Mouse (Mus musculus) left cerebral cortex, adult 2 months (tissue): ENCODE data around the gene Ikzf5. TPM values are rescaled to one million over a fixed set of nuclear protein-coding genes. Genes with fewer than 3 reads are reported as not detected.
"Not testable (repeated sequence)": the region's sequence is repeated elsewhere in the genome, so short reads cannot be mapped to it uniquely, and the experiment has no call there.

Source experiments
- DNase-seq, 2 experiments: peaks; one replicate each; pipeline ENCODE4 v3.0.0; 2021 to 2022; ENCODE audit warnings: low spot score in 2 of 2, mixed read lengths in 1 of 2; ENCODE audit errors: extremely low spot score in 1 of 2
- H3K27ac ChIP-seq: fragments of 200-600 bp; 2 replicates; pipeline ENCODE4 v1.8.1; 2022
- H3K4me3 ChIP-seq: fragments of 200-600 bp; 2 replicates; pipeline ENCODE4 v1.8.1; 2022
- CTCF ChIP-seq: fragments of 200-600 bp; IDR thresholded peaks from 2 replicates; pipeline ENCODE4 v1.8.1; 2022; ENCODE audit warnings: antibody characterized with exemption, mild to moderate bottlenecking, moderate library complexity
- intact Hi-C: fragments of 180-260 bp; cut with DNase I; formaldehyde crosslinking; loops from one replicate; pipeline ENCODE4 v1.15.1; 2025
- total RNA-seq, 2 experiments: library from RNA; stranded (reverse); gene quantifications; 2 replicates each; pipeline ENCODE4 v1.2.3; 2021

Ikzf5 gene
- total RNA-seq, 2 experiments from 2014 or later = 49.3 to 49.5 TPM

DNA sequence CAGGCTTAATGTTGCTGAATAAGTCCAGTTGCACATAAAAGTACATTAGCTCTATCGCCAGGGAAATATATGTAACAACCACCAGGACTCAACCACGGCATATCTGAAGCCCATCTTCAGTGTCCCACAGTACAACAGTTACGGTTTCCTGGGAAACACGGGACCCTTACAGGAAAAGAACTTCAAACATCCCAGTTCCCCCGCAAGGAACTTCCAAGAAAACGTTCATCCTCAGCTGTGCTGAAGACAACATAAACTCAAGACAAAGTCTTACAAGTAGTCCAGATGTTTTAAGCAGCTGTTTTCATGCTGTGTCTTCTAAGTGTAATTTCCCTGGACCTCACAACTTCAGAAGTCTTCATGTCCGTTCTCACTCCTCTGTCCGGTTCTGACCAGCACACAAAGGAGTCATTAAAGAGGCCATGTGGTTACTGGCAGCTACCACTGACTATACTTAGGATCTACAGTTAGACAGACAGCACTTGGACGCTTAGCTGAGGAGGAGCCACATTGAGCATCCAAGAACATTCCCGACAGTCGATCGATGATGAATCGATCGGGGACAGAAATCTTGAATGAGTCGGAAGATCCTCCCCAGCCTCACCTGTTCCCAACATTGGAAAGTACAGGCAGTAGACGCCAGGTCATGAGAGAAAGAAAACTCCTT lies 867 bp downstream of the Ikzf5 start:
- intact Hi-C loops = no loop called here
- H3K27ac ChIP-seq = peak overlapping the region; percentile 86
- TF ChIP-seq CTCF = no peak; the same call in 1 of the 2 replicates
- no peak for DNase-seq
- H3K4me3 ChIP-seq = peak overlapping the region; percentile 94

DNA sequence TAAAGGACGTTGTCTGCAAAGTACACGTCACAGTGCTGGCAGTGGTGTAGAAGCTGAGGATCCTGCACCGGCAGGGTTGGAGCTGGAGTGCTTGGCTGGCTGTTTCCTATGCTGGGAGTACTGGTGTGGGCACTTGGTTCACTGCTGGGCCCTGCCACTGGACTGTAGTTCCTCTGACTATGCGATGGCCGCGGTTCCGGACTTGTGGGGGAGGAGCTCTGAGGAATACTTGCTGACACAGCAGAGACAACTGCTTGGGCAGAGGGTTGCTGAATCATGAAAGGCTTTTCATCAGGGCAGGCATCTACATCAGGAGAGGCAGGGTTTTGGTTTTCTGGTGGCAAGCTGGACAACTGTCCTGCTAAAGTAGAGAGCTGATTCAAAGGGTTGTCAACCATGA lies 18.6 kb downstream of the Ikzf5 start:
- intact Hi-C loops, H3K4me3 ChIP-seq, H3K27ac ChIP-seq, DNase-seq: not testable (repeated sequence)

DNA sequence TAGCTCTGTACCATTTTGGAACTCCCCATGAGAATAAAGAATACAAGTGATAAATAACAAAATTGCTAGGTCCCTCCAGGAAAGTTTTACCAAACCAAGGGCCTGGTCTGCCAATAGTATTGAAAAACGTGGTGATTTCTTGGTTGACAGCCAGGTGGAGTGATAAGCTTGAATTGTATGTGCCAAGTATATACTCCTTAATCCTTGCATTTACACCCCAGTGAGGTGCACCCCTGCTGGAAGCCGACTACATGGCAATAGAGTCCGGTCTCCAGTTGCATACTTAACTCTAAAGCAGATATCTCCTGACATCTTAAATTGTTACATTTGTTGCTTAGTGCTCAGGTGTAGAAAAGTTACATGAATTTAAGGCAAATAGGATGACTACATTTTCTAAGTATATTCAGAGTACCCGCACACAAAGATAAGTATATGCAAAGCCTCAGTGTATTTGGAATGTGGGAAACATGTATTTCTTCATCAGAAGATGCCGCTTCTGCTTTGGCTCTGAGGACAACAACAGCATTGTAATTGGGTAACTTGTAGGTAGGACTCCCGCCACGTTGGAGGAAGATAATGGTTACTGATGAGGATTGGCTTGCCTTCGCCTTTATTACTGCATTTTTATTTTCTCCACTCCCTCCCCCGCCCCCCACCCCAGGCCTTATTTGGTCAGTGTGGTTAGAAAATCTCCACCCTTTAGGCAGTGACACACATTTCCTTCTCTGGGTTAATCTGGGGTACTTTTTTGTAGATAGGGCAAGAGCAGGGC lies 38.3 kb downstream of the Ikzf5 start:
- Histone ChIP-seq H3K27ac (peak overlapping the region; percentile 96; the same call in 1 of the 2 replicates), H3K4me3 (peak overlapping the region; percentile 99)
- no peak for DNase-seq
- intact Hi-C loops = loop anchor here (5.0 kb wide), 1 partner anchor 510 kb away; no protein-coding TSS in a partner anchor
- peak; percentile 28 for TF ChIP-seq CTCF

DNA sequence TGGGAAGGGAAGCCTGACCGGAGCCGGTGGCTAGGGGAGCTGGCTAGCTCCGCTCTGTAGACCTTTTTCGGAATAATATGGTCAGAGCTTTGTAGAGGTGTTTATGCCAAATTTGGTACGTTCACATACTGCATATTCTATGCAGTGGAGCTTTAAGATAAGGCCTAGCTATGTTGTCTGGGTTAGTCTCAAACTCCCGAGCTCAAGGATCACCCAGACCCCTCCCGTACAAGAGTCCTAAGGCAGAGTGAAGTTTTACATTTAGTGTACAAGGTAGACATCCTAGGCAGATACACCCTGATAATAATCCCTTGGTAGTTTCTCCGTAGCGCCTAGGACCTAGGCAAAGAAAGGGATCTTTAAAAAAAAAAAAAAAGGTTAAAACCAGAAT lies 38.9 kb downstream of the Ikzf5 start:
- intact Hi-C loops = loop anchor here (5.0 kb wide), 1 partner anchor 511 kb away; no protein-coding TSS in a partner anchor
- DNase-seq = no peak
- TF ChIP-seq CTCF = no peak
- peak overlapping the region; percentile 99 for H3K4me3 ChIP-seq
- peak overlapping the region; percentile 96 for H3K27ac ChIP-seq

DNA sequence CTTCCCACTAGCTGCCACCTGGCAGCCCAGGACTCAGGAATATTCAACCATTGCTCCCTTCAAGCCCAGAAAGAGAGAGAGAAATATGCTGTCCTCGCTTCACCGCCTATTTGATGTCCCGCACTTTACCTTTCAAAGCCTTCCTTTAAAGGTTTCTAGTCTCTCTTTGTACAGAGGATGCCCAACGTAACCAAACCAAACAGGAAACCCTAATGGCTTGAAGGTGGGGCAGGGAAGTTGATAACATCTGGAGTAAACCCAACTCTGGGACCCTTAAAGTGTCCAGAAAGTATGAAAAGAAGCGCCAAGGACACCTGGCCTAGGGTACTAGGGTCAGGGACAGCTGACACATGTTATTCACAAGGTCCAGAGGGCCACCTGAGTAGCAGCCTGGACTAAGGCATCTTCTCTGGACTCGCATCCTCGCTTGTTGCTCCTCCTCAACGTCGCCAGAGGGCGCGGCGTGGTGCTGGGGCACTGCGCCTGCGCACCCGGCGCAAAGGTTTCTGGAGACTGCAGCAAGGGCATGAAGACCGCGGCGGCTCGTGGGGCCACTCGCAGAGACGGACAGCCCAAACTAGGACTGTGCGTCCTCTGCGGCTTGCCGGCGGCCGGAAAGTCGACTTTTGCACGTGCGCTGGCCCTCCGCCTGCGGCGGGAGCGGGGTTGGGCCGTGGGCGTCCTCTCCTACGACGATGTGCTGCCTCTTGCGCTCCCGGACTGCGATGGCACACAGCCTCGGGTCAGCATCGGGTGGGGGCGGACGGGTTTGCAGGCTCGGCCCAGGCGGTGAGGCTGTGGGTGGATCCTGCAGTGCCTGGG lies 39.5 kb downstream of the Ikzf5 start, which contains the start of gene Pstk:
TSS of gene Pstk (plus strand) at position 494 of the 822 bp plus-strand sequence.
- intact Hi-C loops = loop anchor here (5.0 kb wide), 1 partner anchor 511 kb away; no protein-coding TSS in a partner anchor
- DNase-seq = peak; percentile 89 to 91
- Histone ChIP-seq H3K27ac (peak within 1 kb of the TSS; percentile 96), H3K4me3 (peak within 1 kb of the TSS; percentile 99)
- TF ChIP-seq CTCF = peak; percentile 94

DNA sequence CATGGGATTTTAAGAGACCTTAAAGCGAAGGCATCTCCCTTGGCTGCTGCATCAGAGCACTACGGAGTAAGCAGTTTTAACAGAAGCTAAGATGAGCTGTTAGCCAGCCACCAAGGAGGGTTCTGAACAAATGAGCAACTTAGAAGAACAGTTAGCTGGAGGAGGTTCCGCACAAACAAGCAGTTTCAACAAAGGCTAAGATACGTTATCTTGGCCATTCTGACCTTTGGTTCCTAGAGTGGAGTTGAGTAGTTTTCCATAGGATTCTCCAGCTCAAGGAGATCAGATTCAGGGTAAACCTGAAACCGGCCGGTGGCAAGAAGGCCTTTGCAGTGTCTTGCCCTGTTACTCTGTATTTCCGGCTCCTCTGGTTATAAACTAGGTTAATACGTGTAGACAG lies 46.2 kb downstream of the Ikzf5 start:
- no peak overlapping the region for H3K4me3 ChIP-seq
- TF ChIP-seq CTCF = no peak
- intact Hi-C loops = loop anchor here (5.0 kb wide), 1 partner anchor 193 kb away; no protein-coding TSS in a partner anchor
- DNase-seq = no peak
- no peak overlapping the region for H3K27ac ChIP-seq

DNA sequence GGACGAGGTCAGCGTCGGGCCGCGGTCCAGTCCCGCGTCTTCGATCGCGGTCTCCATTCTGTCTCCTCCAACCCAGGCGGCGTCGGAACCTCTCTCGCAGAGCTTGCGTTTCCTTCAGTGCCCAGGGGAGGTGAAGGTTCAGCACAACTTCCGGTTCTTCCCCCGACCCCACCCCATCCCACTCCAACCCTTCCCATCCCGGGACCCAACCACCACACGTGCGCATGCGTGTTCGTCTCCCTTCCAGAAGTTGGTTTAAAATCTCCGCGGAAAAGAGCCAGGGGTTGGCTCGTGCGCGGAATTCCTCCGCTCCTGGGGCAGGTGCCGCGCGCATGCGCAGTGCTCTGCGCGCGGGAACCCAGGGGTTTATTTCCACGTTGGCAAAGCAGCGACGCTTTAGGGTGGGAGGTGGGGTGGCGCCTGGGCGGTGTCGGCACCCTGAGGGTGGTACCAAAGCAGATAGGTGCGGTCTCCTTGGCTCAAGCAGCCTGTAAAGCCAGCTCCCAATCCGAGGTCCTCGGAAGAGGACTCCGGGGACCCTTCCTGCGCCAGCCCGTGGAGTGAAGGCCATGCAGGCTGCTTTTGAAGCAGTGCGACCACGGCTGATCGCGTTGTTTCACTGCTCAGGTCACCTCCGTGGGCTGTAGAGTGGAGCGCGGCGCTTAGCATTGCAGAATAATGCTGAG lies 47.6 kb downstream of the Ikzf5 start, which contains the start of gene 2310057M21Rik:
TSS of gene 2310057M21Rik (minus strand) at position 145 of the 686 bp plus-strand sequence.
- no peak for TF ChIP-seq CTCF
- intact Hi-C loops = loop anchor here (2.0 to 5.0 kb wide), 2 partner anchors 48 to 195 kb away; partner anchors contain the start of genes Acadsb and Ikzf5
- peak; percentile 91 to 93 for DNase-seq
- H3K4me3 ChIP-seq = peak within 1 kb of the TSS; percentile 97
- peak within 1 kb of the TSS; percentile 95 for H3K27ac ChIP-seq

DNA sequence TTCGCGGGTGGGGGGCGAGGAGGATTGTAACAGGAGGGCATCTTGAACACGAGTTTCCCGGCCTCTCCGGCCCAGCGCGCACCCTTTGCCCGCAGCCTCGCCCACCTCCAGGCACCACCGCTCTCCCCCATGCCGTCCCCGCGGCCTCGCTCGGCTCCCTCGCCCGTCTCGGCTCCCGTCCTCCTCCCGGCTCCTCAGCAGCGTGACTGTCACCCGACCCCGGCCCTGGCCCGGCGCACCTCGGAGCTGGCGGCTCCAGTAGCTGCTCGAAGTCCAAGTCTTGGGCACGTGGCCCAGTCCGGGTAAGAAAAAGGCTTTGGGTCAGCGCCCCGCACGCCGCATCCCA lies 48.1 kb downstream of the Ikzf5 start:
- TF ChIP-seq CTCF = no peak
- peak overlapping the region; percentile 97 for H3K4me3 ChIP-seq
- intact Hi-C loops = loop anchor here (2.0 to 5.0 kb wide), 2 partner anchors 49 to 195 kb away; partner anchors contain the start of genes Acadsb and Ikzf5
- no peak for DNase-seq
- peak overlapping the region; percentile 85 for H3K27ac ChIP-seq

DNA sequence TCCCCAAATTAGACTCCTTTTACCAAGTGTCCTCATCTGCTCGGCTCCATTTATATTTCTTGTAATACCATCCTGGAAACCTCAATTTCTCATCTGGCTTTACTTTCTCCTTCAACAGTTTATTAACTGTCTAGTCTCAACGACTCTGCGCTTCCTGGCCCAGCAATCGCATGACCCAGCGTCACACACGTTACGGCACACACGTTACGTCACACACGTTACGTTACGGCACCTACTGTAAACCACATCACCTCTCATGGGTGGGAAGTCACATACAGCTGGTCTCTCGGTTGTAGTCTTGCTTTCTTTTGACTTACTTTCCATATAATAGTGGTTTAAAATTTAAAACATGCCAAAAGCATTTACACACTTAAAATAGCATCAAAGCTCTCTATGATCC lies 54.2 kb downstream of the Ikzf5 start:
- intact Hi-C loops = no loop called here
- DNase-seq = no peak
- no peak for TF ChIP-seq CTCF
- Histone ChIP-seq H3K4me3 (no peak overlapping the region), H3K27ac (no peak overlapping the region)

DNA sequence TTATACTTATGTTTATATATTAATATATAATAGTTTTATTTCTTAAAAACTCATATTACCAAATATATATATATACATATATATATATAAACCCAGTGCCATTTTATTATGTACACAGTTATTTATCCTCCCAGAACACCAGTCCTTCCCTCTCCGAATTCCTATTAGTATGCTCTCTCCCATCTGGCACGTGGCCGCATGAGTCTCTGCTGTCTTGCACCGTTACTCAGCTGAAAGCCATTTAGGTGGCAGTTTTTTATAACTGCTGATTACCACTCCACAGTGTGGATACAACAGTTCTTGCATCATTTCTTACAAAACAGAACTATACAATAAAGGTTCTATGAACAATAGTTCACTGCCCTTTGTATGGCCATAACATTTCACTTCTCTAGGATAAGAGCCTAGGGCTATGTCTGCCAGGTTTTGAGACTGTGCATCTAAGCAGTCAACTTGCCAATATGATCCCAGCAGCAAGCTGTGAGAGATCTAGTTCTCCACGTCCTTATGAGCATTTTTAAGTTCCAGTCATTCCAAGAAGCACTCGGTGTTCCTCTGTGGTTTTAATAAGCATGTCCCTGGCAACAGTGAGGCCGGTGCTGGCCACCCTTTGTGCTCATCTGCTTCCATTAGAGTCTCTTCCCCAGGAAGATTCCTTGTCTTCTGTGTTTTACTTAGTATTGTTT lies 64.3 kb downstream of the Ikzf5 start:
- H3K4me3 ChIP-seq = no peak overlapping the region
- H3K27ac ChIP-seq = no peak overlapping the region
- DNase-seq = no peak
- TF ChIP-seq CTCF = no peak
- intact Hi-C loops = no loop called here

Other genes starting within 250 kb of the Ikzf5 start
- not detected for gene 5430419D17Rik, start 236.1 kb downstream of the Ikzf5 start, total RNA-seq
- gene Cuzd1, start 88.2 kb downstream of the Ikzf5 start, total RNA-seq = under 1 TPM in 1 of 2 experiments, not detected in 1; 0.26 TPM
- gene Fam24b, start 81.0 kb downstream of the Ikzf5 start, total RNA-seq = not detected
- gene Fam24a, start 76.7 kb downstream of the Ikzf5 start, total RNA-seq = not detected
- 10 to 100 TPM; 24.8 to 28.8 TPM for gene 2310057M21Rik, start 47.8 kb downstream of the Ikzf5 start, total RNA-seq
- gene Pstk, start 39.4 kb downstream of the Ikzf5 start, total RNA-seq = 10 to 100 TPM; 53.4 to 54.2 TPM
- gene Acadsb, start 80 bp upstream of the Ikzf5 start, total RNA-seq = 10 to 100 TPM; 84.8 to 89.9 TPM
- gene Hmx3, start 132.3 kb upstream of the Ikzf5 start, total RNA-seq = not detected
- not detected for gene Hmx2, start 138.3 kb upstream of the Ikzf5 start, total RNA-seq
- gene Bub3, start 149.7 kb upstream of the Ikzf5 start, total RNA-seq = 10 to 100 TPM; 59.6 to 62.2 TPM